Comparison of ENCODE assay signal across 7 mouse cellular contexts in the genomic region with DNA sequence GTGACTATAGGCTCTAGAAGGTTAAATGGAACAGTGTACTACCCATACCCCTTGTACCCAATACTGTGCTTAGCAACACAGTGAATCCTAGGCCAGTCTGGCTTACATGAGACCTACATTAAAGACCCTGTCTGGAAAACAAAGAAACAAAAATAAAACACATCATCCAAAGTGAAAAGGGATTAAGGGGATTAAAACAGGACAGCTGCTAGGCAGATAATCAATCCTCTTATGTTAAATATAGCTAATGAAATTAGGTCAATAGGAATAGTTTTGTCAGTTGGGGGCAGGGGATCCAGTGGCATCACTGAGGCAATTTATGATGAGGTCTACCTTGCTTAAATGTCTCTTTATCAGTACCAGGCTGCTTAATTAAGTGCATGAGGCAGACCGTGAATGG. TPM values are rescaled to one million over a fixed set of nuclear protein-coding genes. Genes with fewer than 3 reads are reported as not detected.
DNase-seq lines count a peak whose midpoint lies in the region; ATAC-seq lines count a peak whose summit lies in the region.

TSS of gene Kdm4c (plus strand) at position 322 of the 400 bp plus-strand sequence.

- WGBS in neural tube, embryonic 11.5 days = 95% methylated on average over 1 of the region's 1 CpGs
- 85% methylated on average over 1 of the region's 1 CpGs for WGBS in embryonic facial prominence, embryonic 15.5 days

- H3K27me3 ChIP-seq in neural tube, embryonic 11.5 days (ENCODE audit: control insufficient read depth, insufficient read depth, low read length) = no peaks in the 10 kb centered on the region
- H3K27me3 ChIP-seq in embryonic facial prominence, embryonic 15.5 days = no peaks in the 10 kb centered on the region

- no peak within 1 kb of the TSS for H3K4me3 ChIP-seq in neural tube, embryonic 11.5 days (ENCODE audit: low read depth, low read length)
- no peak within 1 kb of the TSS for H3K4me3 ChIP-seq in embryonic facial prominence, embryonic 15.5 days (replicated peaks)

- no peaks in the 10 kb centered on the region for H3K4me1 ChIP-seq in neural tube, embryonic 11.5 days (ENCODE audit: control insufficient read depth, insufficient read depth, low read length)
- H3K4me1 ChIP-seq in embryonic facial prominence, embryonic 15.5 days = no peaks in the 10 kb centered on the region

- ATAC-seq in neural tube, embryonic 11.5 days (ENCODE audit: insufficient read depth, low FRiP score, low TSS enrichment) = no peak
- ATAC-seq in embryonic facial prominence, embryonic 15.5 days (ENCODE audit: insufficient number of reproducible peaks, low FRiP score, low TSS enrichment, low read depth) = no peak
- ATAC-seq in inflammation-experienced regulatory T-cells, adult 6 months = no peak
- ATAC-seq in neutrophil, adult 5-6 weeks (ENCODE audit: extremely low read depth, insufficient number of reproducible peaks, low FRiP score, poor library complexity, severe bottlenecking) = no peak

- no peak within 1 kb of the TSS for H3K4me2 ChIP-seq in neural tube, embryonic 11.5 days (ENCODE audit: low read depth)
- no peak within 1 kb of the TSS for H3K4me2 ChIP-seq in embryonic facial prominence, embryonic 15.5 days (replicated peaks)

- no peak for DNase-seq in neural tube, embryonic 11.5 days (ENCODE audit: low spot score)
- no peak for DNase-seq in neural tube, embryonic 10.5 days (ENCODE audit: extremely low spot score, low spot score)
- no peak for DNase-seq in spleen, postnatal 36 days (ENCODE audit: low spot score in 2 of 2)
- DNase-seq in thymus, adult 18-20 months = no peak

- H3K36me3 ChIP-seq in neural tube, embryonic 11.5 days (ENCODE audit: control insufficient read depth, insufficient read depth, low read length) = no peaks in the 10 kb centered on the region
- no peaks in the 10 kb centered on the region for H3K36me3 ChIP-seq in embryonic facial prominence, embryonic 15.5 days

- H3K27ac ChIP-seq in neural tube, embryonic 11.5 days (ENCODE audit: low read depth, low read length) = no peak within 1 kb of the TSS
- H3K27ac ChIP-seq in embryonic facial prominence, embryonic 15.5 days (replicated peaks) = no peak within 1 kb of the TSS

- H3K9ac ChIP-seq in neural tube, embryonic 11.5 days (ENCODE audit: low read length) = no peak within 1 kb of the TSS
- no peak within 1 kb of the TSS for H3K9ac ChIP-seq in embryonic facial prominence, embryonic 15.5 days

- H3K9me3 ChIP-seq in neural tube, embryonic 11.5 days (ENCODE audit: control insufficient read depth, low read length) = no peaks in the 10 kb centered on the region
- H3K9me3 ChIP-seq in embryonic facial prominence, embryonic 15.5 days (replicated peaks) = no peaks in the 10 kb centered on the region

RNA-seq across cellular contexts. Expression of gene Kdm4c, which starts in this region (rescaled TPM):
- 14.0 and 14.1 TPM in 2 replicates for polyA plus RNA-seq in neural tube, embryonic 11.5 days (2014; fragmentation: Nextera tagmentation; extraction: Ambion mirVana)
- polyA plus RNA-seq in embryonic facial prominence, embryonic 15.5 days (2015; fragmentation: Nextera tagmentation; extraction: Ambion mirVana) = 15.5 and 16.6 TPM in 2 replicates
- polyA plus RNA-seq in inflammation-experienced regulatory T-cells, adult 6 months (2017; shearing (Covaris generic)) = 10 to 100 TPM; 29.1 to 34.6 (median 31.0) TPM
- total RNA-seq in neutrophil, adult 5-6 weeks (2017) = 58.2 and 64.8 TPM in 2 replicates
